Mouse (Mus musculus) common myeloid progenitor, adult 5-6 weeks (primary cell): Measurements from ENCODE around the gene Dstyk. TPM values are rescaled to one million over a fixed set of nuclear protein-coding genes. Genes with fewer than 3 reads are reported as not detected.

Source experiments
- ATAC-seq: replicated peaks from 2 replicates; pipeline ENCODE4 v1.8.0; 2016; ENCODE audit warnings: low read depth, mild to moderate bottlenecking, moderate TSS enrichment, inconsistent platforms; ENCODE audit not compliant: poor library complexity, severe bottlenecking
- total RNA-seq: library from RNA; stranded (forward); fragments of 200-1000, 187-1606 nt; gene quantifications from 2 replicates; pipeline ENCODE4 v1.2.3, GENCODE M21; 2017

Gene Dstyk
- total RNA-seq, 1 experiment from 2014 or later = 25.7 TPM

GRCm38 (mm10) chr1:132387943-132388342, 29.4 kb upstream of the Dstyk start:
- ATAC-seq = 0 out of 2 replicates have a peak, but pooled peaks have one; percentile 15

GRCm38 (mm10) chr1:132388813-132389803, 28.2 kb upstream of the Dstyk start:
- no peak for ATAC-seq

GRCm38 (mm10) chr1:132389886-132390585, 27.3 kb upstream of the Dstyk start:
- peak; percentile 69 for ATAC-seq

- peak; percentile 13; the same call in 1 of the 2 replicates for ATAC-seq
These were observed 26.4 kb upstream of the Dstyk start, which contains the start of gene Tmcc2 for GRCm38 (mm10) chr1:132390691-132391579. Gene Tmcc2 (minus strand): TSS chr1:132391281.

- peak; percentile 35 for ATAC-seq
These were observed 25.8 kb upstream of the Dstyk start for GRCm38 (mm10) chr1:132391580-132392022.

GRCm38 (mm10) chr1:132392872-132393271, 24.5 kb upstream of the Dstyk start:
- no peak for ATAC-seq

GRCm38 (mm10) chr1:132396705-132397104, 20.6 kb upstream of the Dstyk start:
- ATAC-seq = no peak

- ATAC-seq = no peak
These were observed 16.8 kb upstream of the Dstyk start for GRCm38 (mm10) chr1:132400538-132400937.

- no peak for ATAC-seq
These were observed 15.5 kb upstream of the Dstyk start for GRCm38 (mm10) chr1:132401843-132402242.

GRCm38 (mm10) chr1:132410657-132411056, 6.7 kb upstream of the Dstyk start:
- ATAC-seq = peak; percentile 77

- ATAC-seq = peak; percentile 42; the same call in 1 of the 2 replicates
These were observed 962 bp upstream of the Dstyk start for GRCm38 (mm10) chr1:132416244-132416942.

GRCm38 (mm10) chr1:132416943-132417290, 438 bp upstream of the Dstyk start:
- no peak; the same call in 1 of the 2 replicates for ATAC-seq

GRCm38 (mm10) chr1:132420206-132420605, 2.9 kb downstream of the Dstyk start:
- no peak for ATAC-seq

GRCm38 (mm10) chr1:132420662-132421061, 3.3 kb downstream of the Dstyk start:
- ATAC-seq = no peak

- ATAC-seq = no peak
These were observed 5.7 kb downstream of the Dstyk start for GRCm38 (mm10) chr1:132422912-132423696.

- ATAC-seq = no peak
These were observed 8.2 kb downstream of the Dstyk start for GRCm38 (mm10) chr1:132425600-132425999.

- ATAC-seq = no peak
These were observed 13.5 kb downstream of the Dstyk start for GRCm38 (mm10) chr1:132430818-132431217.

- no peak for ATAC-seq
These were observed 14.4 kb downstream of the Dstyk start for GRCm38 (mm10) chr1:132431716-132432115.
